Mouse (Mus musculus) cerebellum, postnatal 4 days (tissue): ENCODE measurements around the gene Aco2.

ENCODE experiments used
- DNase-seq, 2 experiments: peaks; one replicate each; pipeline ENCODE4 v3.0.0; 2022; ENCODE audit warnings: low spot score in 2 of 2, mixed read lengths in 1 of 2

The Aco2 gene

GRCm38 (mm10) chr15:81917621-81918463 lies 45.7 kb downstream of the Aco2 start:
- peak in 1 of 2 experiments; percentile 46 for DNase-seq

GRCm38 (mm10) chr15:81919062-81919461 lies 47.0 kb downstream of the Aco2 start:
- DNase-seq: no peak

GRCm38 (mm10) chr15:81920546-81921217 lies 48.6 kb downstream of the Aco2 start:
- DNase-seq: no peak

GRCm38 (mm10) chr15:81921255-81921654 lies 49.1 kb downstream of the Aco2 start:
- DNase-seq: peak in 1 of 2 experiments; percentile 33

- DNase-seq: no peak
Observed at GRCm38 (mm10) chr15:81924933-81925332, 52.8 kb downstream of the Aco2 start.

GRCm38 (mm10) chr15:81925760-81926445 lies 53.8 kb downstream of the Aco2 start, which contains the start of gene Polr3h:
TSS of gene Polr3h (minus strand) at chr15:81926240.
- peak; percentile 89 to 96 for DNase-seq

- no peak for DNase-seq
Observed at GRCm38 (mm10) chr15:81926446-81926822, 54.3 kb downstream of the Aco2 start.

- no peak for DNase-seq
Observed at GRCm38 (mm10) chr15:81927741-81928140, 55.6 kb downstream of the Aco2 start.

GRCm38 (mm10) chr15:81928277-81928676 lies 56.2 kb downstream of the Aco2 start:
- DNase-seq: no peak

- DNase-seq: no peak
Observed at GRCm38 (mm10) chr15:81932951-81933470, 60.9 kb downstream of the Aco2 start.

GRCm38 (mm10) chr15:81933986-81934385 lies 61.9 kb downstream of the Aco2 start:
- DNase-seq: no peak

- no peak for DNase-seq
Observed at GRCm38 (mm10) chr15:81935869-81936637, 63.9 kb downstream of the Aco2 start.

GRCm38 (mm10) chr15:81936679-81937078 lies 64.6 kb downstream of the Aco2 start, which contains the start of gene Csdc2:
TSS of gene Csdc2 (plus strand) at chr15:81936759.
- peak in 1 of 2 experiments; percentile 56 for DNase-seq

- peak in 1 of 2 experiments; percentile 45 for DNase-seq
Observed at GRCm38 (mm10) chr15:81937098-81937972, 65.2 kb downstream of the Aco2 start.

GRCm38 (mm10) chr15:81938246-81938645 lies 66.1 kb downstream of the Aco2 start:
- DNase-seq: peak in 1 of 2 experiments; percentile 55

- DNase-seq: no peak
Observed at GRCm38 (mm10) chr15:81939157-81939715, 67.1 kb downstream of the Aco2 start.

GRCm38 (mm10) chr15:81939774-81940173 lies 67.7 kb downstream of the Aco2 start:
- DNase-seq: no peak

GRCm38 (mm10) chr15:81940219-81940618 lies 68.1 kb downstream of the Aco2 start:
- DNase-seq: no peak

- DNase-seq: no peak
Observed at GRCm38 (mm10) chr15:81941010-81941409, 68.9 kb downstream of the Aco2 start.
